Mouse (Mus musculus): ENCODE data around the gene BC034090. TPM values are rescaled to one million over a fixed set of nuclear protein-coding genes. Genes with fewer than 3 reads are reported as not detected.

Gene BC034090
- polyA plus RNA-seq, 2 experiments: 5.6 to 28.0 TPM

DNA sequence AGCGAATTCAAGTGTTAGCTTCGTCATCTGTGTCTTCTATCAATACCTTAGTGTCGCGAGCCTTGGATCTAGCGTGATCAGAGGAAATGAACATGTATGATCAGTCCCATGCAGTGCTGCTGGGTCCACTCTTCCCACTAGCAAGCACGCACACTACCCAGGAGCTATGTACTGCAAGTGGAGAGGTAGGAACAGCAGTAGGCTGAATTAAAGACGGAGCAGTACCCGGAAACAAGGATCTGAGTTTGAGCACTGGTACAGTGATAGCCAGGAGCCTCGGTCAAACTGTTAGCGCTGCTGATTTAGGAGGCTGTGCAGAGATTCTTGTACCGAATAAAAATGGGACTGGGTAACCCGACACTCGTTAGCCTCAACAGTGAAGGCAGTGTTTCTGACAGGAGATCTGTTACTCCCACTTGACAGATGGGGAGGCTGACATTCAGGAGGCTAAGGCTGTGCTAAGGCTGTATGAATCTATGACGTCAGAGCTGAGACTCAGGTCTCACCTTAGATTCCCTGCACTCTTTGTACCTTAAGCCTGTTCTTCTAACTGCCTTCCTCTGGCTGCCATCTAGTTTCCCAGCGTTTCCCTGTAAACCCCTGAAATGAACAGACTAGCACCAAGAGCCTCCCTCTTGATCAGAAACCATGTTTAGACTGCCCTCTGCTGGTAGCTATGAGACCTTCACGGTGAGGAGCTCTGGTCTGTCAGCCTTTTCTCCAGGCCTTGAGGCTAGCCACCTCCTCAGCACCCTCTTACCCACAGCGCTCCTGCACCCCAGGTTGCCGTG lies 37.0 kb upstream of the BC034090 start:
- no peak overlapping the region for H3K4me2 ChIP-seq (replicated peaks; ENCODE audit: low read depth, low read length, severe bottlenecking)
- ATAC-seq (ENCODE audit: low FRiP score, low read depth): peak; percentile 86
- no peaks in the 10 kb centered on the region; the same call in 1 of the 2 replicates for H3K36me3 ChIP-seq (ENCODE audit: control insufficient read depth, insufficient read depth, low read length)
- H3K4me1 ChIP-seq (ENCODE audit: control insufficient read depth, insufficient read depth, low read length): peaks cover 3% of the 10 kb centered on the region
- H3K9me3 ChIP-seq (ENCODE audit: control insufficient read depth, low read length): no peaks in the 10 kb centered on the region
- no peak for TF ChIP-seq POLR2A (IDR thresholded peaks at IDR 0.05; ENCODE audit: borderline replicate concordance, extremely low read depth, insufficient read depth, insufficient read length)
- H3K27ac ChIP-seq (replicated peaks; ENCODE audit: low read depth, low read length): 0 out of 2 replicates have a peak overlapping the region, but pooled peaks have one; percentile 6
- H3K9ac ChIP-seq (ENCODE audit: low read depth, low read length, severe bottlenecking): no peak overlapping the region
- no peaks in the 10 kb centered on the region for H3K27me3 ChIP-seq (ENCODE audit: control insufficient read depth, insufficient read depth, low read length)
- no peak overlapping the region for H3K4me3 ChIP-seq (replicated peaks; ENCODE audit: low read length)
- DNase-seq (ENCODE audit: low spot score): peak; percentile 90
- WGBS: 50% methylated on average over 18 of the region's 18 CpGs

DNA sequence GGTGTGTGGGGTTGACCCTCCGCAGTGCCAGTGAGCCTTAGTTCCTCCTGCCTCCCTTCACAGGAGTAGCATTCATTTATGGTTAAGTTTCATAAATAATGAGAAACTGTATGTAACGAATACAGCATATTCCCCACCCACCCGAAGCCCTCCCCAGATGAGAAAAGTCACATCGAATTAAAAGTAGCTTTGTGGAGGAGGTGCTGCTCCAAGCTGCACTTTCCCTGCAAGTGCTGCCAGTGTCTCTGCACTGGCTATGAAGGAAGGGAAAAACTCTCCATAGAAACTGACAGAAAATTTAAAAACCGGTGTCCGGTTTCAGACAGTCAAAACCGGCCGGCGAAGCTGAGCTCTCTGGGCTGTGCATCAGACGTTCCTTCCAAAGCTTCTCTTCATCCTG lies 36.1 kb upstream of the BC034090 start:
- no peak overlapping the region for H3K4me2 ChIP-seq (replicated peaks; ENCODE audit: low read depth, low read length, severe bottlenecking)
- H3K4me3 ChIP-seq (replicated peaks; ENCODE audit: low read length): no peak overlapping the region
- TF ChIP-seq POLR2A (IDR thresholded peaks at IDR 0.05; ENCODE audit: borderline replicate concordance, extremely low read depth, insufficient read depth, insufficient read length): no peak
- no peak overlapping the region for H3K9ac ChIP-seq (ENCODE audit: low read depth, low read length, severe bottlenecking)
- H3K27me3 ChIP-seq (ENCODE audit: control insufficient read depth, insufficient read depth, low read length): no peaks in the 10 kb centered on the region
- H3K4me1 ChIP-seq (ENCODE audit: control insufficient read depth, insufficient read depth, low read length): peaks cover 3% of the 10 kb centered on the region
- ATAC-seq (ENCODE audit: low FRiP score, low read depth) (no peak), DNase-seq (ENCODE audit: low spot score) (peak; percentile 20)
- no peak overlapping the region for H3K27ac ChIP-seq (replicated peaks; ENCODE audit: low read depth, low read length)
- WGBS: 55% methylated on average over 10 of the region's 10 CpGs
- no peaks in the 10 kb centered on the region for H3K9me3 ChIP-seq (ENCODE audit: control insufficient read depth, low read length)
- no peaks in the 10 kb centered on the region; the same call in 1 of the 2 replicates for H3K36me3 ChIP-seq (ENCODE audit: control insufficient read depth, insufficient read depth, low read length)

DNA sequence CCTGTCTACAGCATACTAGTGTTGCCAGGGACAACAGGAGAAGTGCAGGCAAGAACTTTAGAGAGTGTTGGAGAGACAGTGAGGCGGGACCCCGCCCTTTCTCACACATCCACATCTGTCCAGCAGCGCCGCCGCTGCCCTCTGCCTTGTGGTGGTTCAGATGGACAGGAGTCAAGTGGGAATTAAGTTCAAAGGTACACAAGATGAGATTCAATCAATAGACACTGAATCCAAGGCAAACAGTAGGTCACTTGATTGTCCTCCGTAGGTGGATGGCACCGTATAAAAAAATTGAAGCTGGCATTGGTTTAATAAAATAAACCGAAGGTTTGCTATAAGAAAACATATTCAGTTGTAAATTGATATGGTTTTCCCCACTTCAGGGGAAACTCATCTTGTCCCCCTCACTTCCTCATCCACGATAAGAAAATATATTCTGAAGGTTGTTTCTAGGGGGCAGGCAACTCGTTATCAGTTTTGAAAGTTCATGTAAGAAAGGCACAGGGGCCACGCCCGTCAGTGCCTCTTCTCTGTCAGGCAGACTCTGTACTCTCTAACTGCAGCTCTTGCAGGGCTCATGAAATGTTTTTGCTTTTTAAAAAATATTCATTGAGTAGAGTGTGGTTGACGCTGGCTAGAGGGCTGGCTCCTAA lies 32.3 kb upstream of the BC034090 start:
- H3K4me3 ChIP-seq (replicated peaks; ENCODE audit: low read length): no peak overlapping the region
- H3K36me3 ChIP-seq (ENCODE audit: control insufficient read depth, insufficient read depth, low read length): no peaks in the 10 kb centered on the region
- TF ChIP-seq POLR2A (IDR thresholded peaks at IDR 0.05; ENCODE audit: borderline replicate concordance, extremely low read depth, insufficient read depth, insufficient read length): no peak
- no peak overlapping the region for H3K27ac ChIP-seq (replicated peaks; ENCODE audit: low read depth, low read length)
- DNase-seq (ENCODE audit: low spot score) (no peak), ATAC-seq (ENCODE audit: low FRiP score, low read depth) (no peak)
- WGBS: 72% methylated on average over 13 of the region's 13 CpGs
- H3K9ac ChIP-seq (ENCODE audit: low read depth, low read length, severe bottlenecking): no peak overlapping the region
- no peak overlapping the region for H3K4me2 ChIP-seq (replicated peaks; ENCODE audit: low read depth, low read length, severe bottlenecking)
- H3K9me3 ChIP-seq (ENCODE audit: control insufficient read depth, low read length): no peaks in the 10 kb centered on the region
- no peaks in the 10 kb centered on the region for H3K27me3 ChIP-seq (ENCODE audit: control insufficient read depth, insufficient read depth, low read length)
- peaks cover 10% of the 10 kb centered on the region for H3K4me1 ChIP-seq (ENCODE audit: control insufficient read depth, insufficient read depth, low read length)

DNA sequence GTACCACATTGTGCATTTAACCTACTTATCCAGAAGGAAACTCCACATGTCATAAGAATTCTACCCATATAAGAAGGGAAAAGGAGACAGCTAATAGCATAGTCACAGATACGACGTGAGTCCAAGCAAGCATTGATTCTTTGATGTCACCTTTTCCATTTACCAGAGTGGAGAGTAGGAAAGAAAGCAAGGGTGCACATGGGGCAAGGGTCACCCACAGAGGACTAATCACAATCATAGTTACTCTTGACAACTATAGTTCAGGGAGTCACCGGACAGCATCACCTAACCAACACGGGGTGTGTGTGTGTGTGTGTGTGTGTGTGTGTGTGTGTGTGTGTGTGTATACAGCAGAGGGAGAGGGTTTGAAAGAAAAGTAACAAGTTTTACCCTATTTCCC lies 31.5 kb upstream of the BC034090 start:
- 86% methylated on average over 4 of the region's 4 CpGs for WGBS
- DNase-seq (ENCODE audit: low spot score): no peak
- no peak for ATAC-seq (ENCODE audit: low FRiP score, low read depth)
- Histone ChIP-seq H3K4me1 (ENCODE audit: control insufficient read depth, insufficient read depth, low read length) (peaks cover 10% of the 10 kb centered on the region), H3K27me3 (ENCODE audit: control insufficient read depth, insufficient read depth, low read length) (no peaks in the 10 kb centered on the region), H3K4me2 (replicated peaks; ENCODE audit: low read depth, low read length, severe bottlenecking) (no peak overlapping the region), H3K4me3 (replicated peaks; ENCODE audit: low read length) (no peak overlapping the region), H3K9me3 (ENCODE audit: control insufficient read depth, low read length) (no peaks in the 10 kb centered on the region), H3K27ac (replicated peaks; ENCODE audit: low read depth, low read length) (no peak overlapping the region), H3K36me3 (ENCODE audit: control insufficient read depth, insufficient read depth, low read length) (no peaks in the 10 kb centered on the region), H3K9ac (ENCODE audit: low read depth, low read length, severe bottlenecking) (no peak overlapping the region)
- no peak for TF ChIP-seq POLR2A (IDR thresholded peaks at IDR 0.05; ENCODE audit: borderline replicate concordance, extremely low read depth, insufficient read depth, insufficient read length)

DNA sequence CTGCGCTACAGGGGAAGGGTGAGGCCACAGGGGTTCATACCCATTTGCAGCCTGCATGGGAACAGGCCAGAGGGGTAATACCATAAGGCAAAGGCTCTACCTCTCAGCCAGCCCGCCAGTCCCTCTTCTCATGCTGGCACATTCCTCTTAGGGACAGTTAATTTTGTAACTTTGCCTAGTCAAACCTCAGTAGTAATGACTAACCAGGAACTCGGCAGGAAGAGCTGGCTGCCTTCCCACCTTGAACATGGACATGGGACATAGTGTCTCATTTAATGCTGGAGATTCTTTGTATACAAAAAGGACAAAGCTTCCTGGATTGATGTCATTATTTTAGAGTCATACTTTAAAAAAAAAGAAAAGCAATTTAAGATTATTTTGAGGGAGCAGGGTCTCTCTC lies 30.7 kb upstream of the BC034090 start:
- no peak overlapping the region for H3K4me2 ChIP-seq (replicated peaks; ENCODE audit: low read depth, low read length, severe bottlenecking)
- ATAC-seq (ENCODE audit: low FRiP score, low read depth): no peak
- H3K4me3 ChIP-seq (replicated peaks; ENCODE audit: low read length): no peak overlapping the region
- no peak overlapping the region for H3K27ac ChIP-seq (replicated peaks; ENCODE audit: low read depth, low read length)
- 76% methylated on average over 3 of the region's 3 CpGs for WGBS
- H3K36me3 ChIP-seq (ENCODE audit: control insufficient read depth, insufficient read depth, low read length): no peaks in the 10 kb centered on the region
- H3K9me3 ChIP-seq (ENCODE audit: control insufficient read depth, low read length): no peaks in the 10 kb centered on the region
- H3K27me3 ChIP-seq (ENCODE audit: control insufficient read depth, insufficient read depth, low read length): no peaks in the 10 kb centered on the region
- H3K9ac ChIP-seq (ENCODE audit: low read depth, low read length, severe bottlenecking): no peak overlapping the region
- H3K4me1 ChIP-seq (ENCODE audit: control insufficient read depth, insufficient read depth, low read length): peaks cover 10% of the 10 kb centered on the region
- no peak for TF ChIP-seq POLR2A (IDR thresholded peaks at IDR 0.05; ENCODE audit: borderline replicate concordance, extremely low read depth, insufficient read depth, insufficient read length)
- DNase-seq (ENCODE audit: low spot score): no peak

Measured in limb, embryonic 14.5 days (tissue).